Mouse (Mus musculus) kidney, embryonic 14.5 days (tissue): ENCODE data around the gene Rp9. TPM values are rescaled to one million over a fixed set of nuclear protein-coding genes. Genes with fewer than 3 reads are reported as not detected.

Source experiments
- ATAC-seq: fragments of 200-750 bp; cut with Nextera tagmentation; 2 replicates; pipeline ENCODE4 v1.8.0; 2017; ENCODE audit warnings: moderate number of reproducible peaks, mild to moderate bottlenecking, moderate TSS enrichment, moderate library complexity; ENCODE audit not compliant: low FRiP score, low TSS enrichment
- H3K27ac ChIP-seq: fragments of 300-500 bp; sonication (generic); 2 replicates; pipeline ENCODE4 v1.5.1; 2014; ENCODE audit warnings: low read depth, mild to moderate bottlenecking, low read length, moderate library complexity, mixed read lengths
- H3K27me3 ChIP-seq: fragments of 300-500 bp; sonication (generic); 2 replicates; pipeline ENCODE4 v1.6.1; 2014; ENCODE audit warnings: mild to moderate bottlenecking, low read length; ENCODE audit not compliant: control insufficient read depth, insufficient read depth
- H3K36me3 ChIP-seq: fragments of 300-500 bp; sonication (generic); 2 replicates; pipeline ENCODE4 v1.6.1; 2014; ENCODE audit warnings: low read length, mixed read lengths; ENCODE audit not compliant: control insufficient read depth, insufficient read depth
- H3K4me1 ChIP-seq: fragments of 300-500 bp; sonication (generic); 2 replicates; pipeline ENCODE4 v1.6.1; 2014; ENCODE audit warnings: low read length, mixed read lengths; ENCODE audit not compliant: control insufficient read depth, insufficient read depth
- H3K4me2 ChIP-seq: fragments of 300-500 bp; sonication (generic); replicated peaks from 2 replicates; pipeline ENCODE4 v1.6.1; 2014; ENCODE audit warnings: low read depth, mild to moderate bottlenecking, low read length
- H3K4me3 ChIP-seq: fragments of 300-500 bp; sonication (generic); 2 replicates; pipeline ENCODE4 v1.5.1; 2014; ENCODE audit warnings: mild to moderate bottlenecking, low read length
- H3K9ac ChIP-seq: fragments of 300-500 bp; sonication (generic); 2 replicates; pipeline ENCODE4 v1.6.1; 2014; ENCODE audit warnings: low read depth, mild to moderate bottlenecking, low read length, moderate library complexity
- H3K9me3 ChIP-seq: fragments of 300-500 bp; sonication (generic); 2 replicates; pipeline ENCODE4 v1.6.1; 2016; ENCODE audit warnings: low read length; ENCODE audit not compliant: control insufficient read depth
- WGBS: fragments of 180-500 bp; shearing (Covaris S2); extraction: QIAGEN DNeasy Blood & Tissue Kit; methylation state at CpG from one replicate; pipeline ENCODE4 v1.1.7; 2014; 5-methylcytosine and 5-hydroxymethylcytosine counted together
- polyA plus RNA-seq: library from polyadenylated mRNA; unstranded; fragments of >200 nt; fragmentation: Nextera tagmentation; extraction: Ambion mirVana; gene quantifications from 2 replicates; pipeline ENCODE4 v1.2.1, GENCODE M21; 2014

Gene Rp9
- polyA plus RNA-seq, 1 experiment from 2014 or later: 72.1 TPM

DNA sequence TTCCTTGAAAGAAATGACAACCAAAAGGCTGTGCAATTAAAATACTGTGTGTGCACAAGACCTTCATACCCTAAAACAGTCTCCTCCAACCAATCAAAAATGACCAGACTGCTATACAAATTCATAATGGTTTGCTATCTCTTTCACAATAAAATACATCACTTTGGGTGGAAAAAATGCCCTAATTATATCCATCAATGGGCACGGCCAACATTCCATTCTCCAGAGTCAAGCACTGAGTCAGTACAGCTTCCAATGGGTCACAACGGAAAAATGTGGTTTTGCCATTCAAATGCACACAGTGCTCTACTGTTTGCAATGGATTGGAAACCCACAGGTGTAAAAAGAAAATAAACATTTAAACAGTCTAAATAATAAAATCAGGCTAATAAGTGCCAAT is 83.7 kb downstream of the Rp9 start:
- H3K27me3 ChIP-seq: no peaks in the 10 kb centered on the region
- no peak overlapping the region for H3K4me3 ChIP-seq
- H3K36me3 ChIP-seq: peaks cover 12% of the 10 kb centered on the region; the same call in 1 of the 2 replicates
- H3K9me3 ChIP-seq: no peaks in the 10 kb centered on the region
- H3K27ac ChIP-seq: no peak overlapping the region
- no peak overlapping the region for H3K9ac ChIP-seq
- WGBS: 74% methylated on average over 2 of the region's 2 CpGs
- peaks cover 7% of the 10 kb centered on the region for H3K4me1 ChIP-seq
- ATAC-seq: no peak
- no peak overlapping the region for H3K4me2 ChIP-seq

DNA sequence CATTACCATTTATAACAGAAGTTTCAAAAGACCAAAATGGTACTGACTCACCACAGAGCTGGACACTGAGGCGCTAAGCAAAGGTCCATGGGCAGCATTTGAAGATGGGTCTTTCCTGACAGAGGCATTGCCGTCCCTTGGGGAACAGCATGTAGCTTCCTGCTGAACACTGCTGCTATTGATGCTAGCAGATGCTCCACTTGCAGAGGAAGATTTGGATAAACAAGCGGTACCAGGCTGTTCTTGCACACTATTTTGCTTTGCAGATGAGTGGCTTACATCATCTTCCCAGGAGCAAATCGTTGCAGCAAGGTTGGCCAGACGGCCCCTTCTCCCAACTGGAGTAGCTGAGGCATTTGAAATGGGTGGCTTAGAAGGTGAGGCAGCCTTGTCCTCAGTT is 93.5 kb downstream of the Rp9 start:
- H3K4me3 ChIP-seq: no peak overlapping the region
- no peak overlapping the region for H3K27ac ChIP-seq
- H3K9ac ChIP-seq: no peak overlapping the region
- no peaks in the 10 kb centered on the region for H3K27me3 ChIP-seq
- no peaks in the 10 kb centered on the region for H3K9me3 ChIP-seq
- ATAC-seq: no peak
- H3K4me1 ChIP-seq: no peaks in the 10 kb centered on the region
- 91% methylated on average over 5 of the region's 5 CpGs for WGBS
- H3K36me3 ChIP-seq: peaks cover 81% of the 10 kb centered on the region
- H3K4me2 ChIP-seq: no peak overlapping the region

DNA sequence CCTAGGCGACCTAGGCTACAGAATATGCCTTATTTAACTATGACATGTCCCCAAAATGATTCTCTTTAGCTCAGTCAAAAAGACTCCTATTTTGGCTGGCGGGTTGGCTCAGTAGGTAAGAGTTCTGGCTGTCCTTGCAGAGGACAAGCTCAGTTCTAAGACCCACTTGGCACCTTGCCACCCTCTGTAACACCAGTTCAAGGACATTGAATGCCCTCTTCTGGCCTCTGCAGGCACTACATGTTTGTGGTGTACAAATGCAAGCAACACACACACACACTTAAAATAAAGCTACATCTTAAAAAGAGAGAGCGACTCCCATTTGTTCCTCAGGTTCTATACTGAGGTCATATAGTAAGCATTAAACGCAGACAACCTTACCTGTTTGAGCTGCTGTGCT is 96.8 kb downstream of the Rp9 start:
- H3K4me3 ChIP-seq: no peak overlapping the region
- ATAC-seq: no peak
- H3K9me3 ChIP-seq: no peaks in the 10 kb centered on the region
- no peak overlapping the region for H3K4me2 ChIP-seq
- H3K36me3 ChIP-seq: peaks cover 84% of the 10 kb centered on the region
- H3K27me3 ChIP-seq: no peaks in the 10 kb centered on the region
- H3K27ac ChIP-seq: no peak overlapping the region
- WGBS: 96% methylated on average over 4 of the region's 4 CpGs
- H3K9ac ChIP-seq: no peak overlapping the region
- H3K4me1 ChIP-seq: no peaks in the 10 kb centered on the region

DNA sequence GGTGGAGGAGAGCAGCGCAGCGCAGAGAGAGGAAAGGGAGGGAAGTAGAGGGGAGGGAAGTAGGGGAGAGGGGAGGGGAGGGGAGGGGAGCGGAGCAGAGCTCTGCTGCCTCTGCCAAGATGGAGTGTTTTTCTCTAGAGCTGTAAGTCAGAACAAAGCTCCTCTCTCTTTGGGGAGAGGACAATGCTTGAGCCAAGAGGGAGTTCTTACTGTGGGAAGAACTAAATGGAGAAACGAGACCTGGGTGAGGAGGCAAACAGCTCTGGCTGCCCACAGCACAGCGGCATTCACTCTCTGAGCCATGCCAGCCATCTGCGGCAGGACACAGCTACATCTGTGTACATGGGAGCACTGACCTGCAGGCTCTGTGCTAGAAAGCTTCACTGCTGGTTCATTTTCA is 101.5 kb downstream of the Rp9 start:
- Histone ChIP-seq H3K4me1 (no peaks in the 10 kb centered on the region), H3K4me3 (no peak overlapping the region), H3K9me3 (no peaks in the 10 kb centered on the region), H3K9ac (no peak overlapping the region), H3K27ac (no peak overlapping the region), H3K27me3 (no peaks in the 10 kb centered on the region), H3K36me3 (peaks cover 79% of the 10 kb centered on the region), H3K4me2 (no peak overlapping the region)
- WGBS: 92% methylated on average over 6 of the region's 6 CpGs
- no peak for ATAC-seq

DNA sequence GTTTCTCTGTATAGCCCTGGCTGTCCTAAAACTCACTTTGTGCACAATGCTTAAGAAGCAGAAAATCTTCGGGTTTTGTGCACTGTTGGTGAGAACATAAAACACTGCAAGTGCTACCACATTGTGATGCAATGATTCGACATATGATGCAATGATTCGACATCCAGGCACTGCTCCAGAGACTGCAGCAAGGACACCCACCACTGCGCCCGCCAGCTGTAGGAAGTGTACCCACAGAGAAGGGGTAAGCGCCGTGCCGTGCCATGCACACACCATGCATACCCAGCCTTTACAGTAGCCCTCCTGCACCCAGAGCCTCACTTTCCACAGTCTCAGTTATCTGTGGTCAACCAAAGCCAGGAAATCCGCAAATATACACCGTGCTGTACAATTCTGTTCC is 102.9 kb downstream of the Rp9 start:
- Histone ChIP-seq H3K27ac (no peak overlapping the region), H3K9me3 (no peaks in the 10 kb centered on the region), H3K4me3 (no peak overlapping the region), H3K4me1 (no peaks in the 10 kb centered on the region), H3K27me3 (no peaks in the 10 kb centered on the region), H3K4me2 (no peak overlapping the region), H3K9ac (no peak overlapping the region), H3K36me3 (peaks cover 77% of the 10 kb centered on the region)
- no peak for ATAC-seq
- 96% methylated on average over 10 of the region's 10 CpGs for WGBS

DNA sequence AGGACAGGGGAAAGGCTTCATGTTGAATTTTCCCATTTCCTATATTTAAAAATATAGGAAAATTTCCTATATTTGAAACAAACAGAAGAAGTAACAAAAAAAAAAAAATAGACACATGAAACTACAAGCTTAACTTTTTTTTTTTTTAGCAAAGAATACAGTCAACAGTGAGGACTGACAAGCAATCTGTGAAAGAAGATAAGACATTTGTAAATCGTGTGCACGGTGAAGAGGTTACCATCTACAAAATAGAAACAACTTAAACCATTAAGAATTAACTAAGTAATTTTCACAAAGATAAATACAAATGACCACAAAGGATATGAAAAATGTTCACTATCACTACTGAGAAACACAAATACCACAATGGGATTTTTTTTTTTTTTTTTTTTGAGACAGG is 103.3 kb downstream of the Rp9 start:
- no peaks in the 10 kb centered on the region for H3K4me1 ChIP-seq
- H3K9me3 ChIP-seq: no peaks in the 10 kb centered on the region
- no peaks in the 10 kb centered on the region for H3K27me3 ChIP-seq
- no peak for ATAC-seq
- no peak overlapping the region for H3K4me2 ChIP-seq
- WGBS: 93% methylated on average over 2 of the region's 2 CpGs
- H3K36me3 ChIP-seq: peaks cover 77% of the 10 kb centered on the region
- H3K4me3 ChIP-seq: no peak overlapping the region
- no peak overlapping the region for H3K27ac ChIP-seq
- no peak overlapping the region for H3K9ac ChIP-seq

Other genes starting within 250 kb of the Rp9 start
- gene Zfp809, start 244.0 kb downstream of the Rp9 start, polyA plus RNA-seq: 19.8 and 24.6 TPM in 2 replicates
- gene Zfp599, start 209.8 kb downstream of the Rp9 start, polyA plus RNA-seq: 5.3 and 7.8 TPM in 2 replicates
- 18.5 and 28.8 TPM in 2 replicates for gene Zfp810, start 162.1 kb downstream of the Rp9 start, polyA plus RNA-seq
- 34.6 and 54.3 TPM in 2 replicates for gene Anln, start 80.6 kb downstream of the Rp9 start, polyA plus RNA-seq
- 3.9 and 5.8 TPM in 2 replicates for gene 9530077C05Rik, start 58.2 kb downstream of the Rp9 start, polyA plus RNA-seq
- gene Gm17545, start 15.5 kb downstream of the Rp9 start, polyA plus RNA-seq: not detected in 2 replicates
- 6.2 and 12.3 TPM in 2 replicates for gene Bbs9, start 6.0 kb upstream of the Rp9 start, polyA plus RNA-seq